Mouse (Mus musculus): Measurements from ENCODE around the gene Cers5. TPM values are rescaled to one million over a fixed set of nuclear protein-coding genes. Genes with fewer than 3 reads are reported as not detected.

The Cers5 gene
- total RNA-seq, 1 experiment from 2014 or later: 46.2 TPM

DNA sequence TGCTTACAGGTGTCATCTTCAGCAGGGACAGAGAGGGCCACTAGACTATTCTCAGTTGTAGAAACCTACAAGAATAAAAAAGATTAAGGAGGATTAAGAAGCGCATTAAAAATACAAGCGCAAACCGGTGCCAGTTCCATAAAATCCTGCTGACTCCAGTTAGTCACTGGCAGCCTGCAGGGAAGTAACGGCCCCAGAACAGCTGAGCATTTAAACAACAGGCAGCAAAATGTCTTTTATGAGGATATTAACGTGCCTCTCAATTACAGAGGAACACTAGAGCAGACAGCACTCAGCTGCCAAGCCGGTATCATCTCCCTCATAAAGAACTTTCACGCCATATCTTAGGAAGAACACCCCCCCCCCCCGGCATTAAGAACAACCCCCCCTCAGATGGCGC is 24.1 kb upstream of the Cers5 start:
- ATAC-seq (replicated peaks in 1 of 2; ENCODE audit: insufficient read depth in 1 of 2, low FRiP score in 2 of 2, low TSS enrichment in 1 of 2, low read depth in 1 of 2, poor library complexity in 2 of 2, severe bottlenecking in 2 of 2): no peak

DNA sequence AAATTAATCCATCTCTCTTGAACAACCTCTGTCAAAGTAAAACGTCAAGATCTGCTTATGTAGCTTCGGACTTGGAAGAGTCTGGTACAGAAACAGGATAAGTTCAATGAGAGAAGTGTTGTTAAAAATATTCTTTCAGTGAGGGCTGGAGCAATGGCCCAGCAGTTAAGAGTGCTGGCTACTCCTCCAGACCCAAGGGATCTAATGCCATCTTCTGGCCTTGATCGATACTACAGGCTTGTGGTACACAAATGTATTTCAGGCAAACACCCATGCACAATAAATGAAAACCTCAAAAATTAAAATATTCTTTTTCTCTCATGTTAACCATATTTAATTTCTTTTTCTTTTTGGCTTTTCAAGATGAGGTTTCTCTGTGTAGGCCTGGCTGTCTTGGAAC is 23.4 kb upstream of the Cers5 start:
- ATAC-seq (replicated peaks in 1 of 2; ENCODE audit: insufficient read depth in 1 of 2, low FRiP score in 2 of 2, low TSS enrichment in 1 of 2, low read depth in 1 of 2, poor library complexity in 2 of 2, severe bottlenecking in 2 of 2): no peak

DNA sequence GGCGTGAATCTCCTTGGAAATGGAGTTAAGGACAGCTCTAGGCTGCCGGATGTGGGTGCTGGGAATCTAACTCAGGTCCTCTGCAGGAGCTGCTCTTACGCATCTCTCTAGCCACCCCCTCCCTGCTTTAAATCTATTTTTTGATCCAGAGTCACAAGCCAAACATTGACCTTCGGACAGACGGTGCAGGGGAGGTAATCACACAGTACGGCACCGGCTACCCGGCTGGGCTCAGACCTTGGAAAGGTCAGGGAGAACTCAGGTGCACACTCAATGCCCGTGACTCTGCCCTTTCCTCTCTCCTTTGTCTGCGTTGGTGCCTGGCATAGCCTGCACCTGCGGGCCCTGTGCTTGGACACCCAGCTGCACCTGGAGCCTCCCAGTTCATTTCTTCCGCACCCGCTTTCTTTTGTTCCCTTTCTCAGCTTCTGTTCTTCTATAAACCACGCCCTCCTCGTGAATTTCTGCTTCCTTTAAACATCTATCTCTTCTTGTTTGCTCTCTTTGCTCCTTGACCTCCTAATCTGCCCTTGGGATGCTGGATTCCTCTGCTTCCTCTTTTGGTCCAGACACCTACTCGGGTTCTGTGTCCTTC is 19.6 kb upstream of the Cers5 start:
- ATAC-seq (replicated peaks in 1 of 2; ENCODE audit: insufficient read depth in 1 of 2, low FRiP score in 2 of 2, low TSS enrichment in 1 of 2, low read depth in 1 of 2, poor library complexity in 2 of 2, severe bottlenecking in 2 of 2): no peak

DNA sequence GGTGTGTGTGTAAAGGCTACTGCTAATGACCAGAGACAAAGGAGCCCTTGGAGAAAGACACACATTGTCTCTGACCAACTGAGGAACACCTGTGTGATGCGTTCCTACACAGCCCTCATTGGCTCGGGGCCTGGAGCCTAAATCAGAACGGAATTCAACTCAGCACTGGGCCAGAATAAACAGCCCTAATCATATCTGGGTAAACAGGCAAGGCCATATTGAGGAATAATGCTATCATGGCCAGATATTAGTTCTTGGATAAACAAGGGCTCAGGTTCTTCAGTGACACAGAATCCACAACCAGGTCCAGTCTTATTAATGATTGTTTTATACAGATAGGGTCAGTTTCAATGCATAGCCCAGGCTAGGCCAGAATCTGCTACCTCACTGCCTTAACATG is 18.3 kb upstream of the Cers5 start:
- no peak for ATAC-seq (replicated peaks in 1 of 2; ENCODE audit: insufficient read depth in 1 of 2, low FRiP score in 2 of 2, low TSS enrichment in 1 of 2, low read depth in 1 of 2, poor library complexity in 2 of 2, severe bottlenecking in 2 of 2)

DNA sequence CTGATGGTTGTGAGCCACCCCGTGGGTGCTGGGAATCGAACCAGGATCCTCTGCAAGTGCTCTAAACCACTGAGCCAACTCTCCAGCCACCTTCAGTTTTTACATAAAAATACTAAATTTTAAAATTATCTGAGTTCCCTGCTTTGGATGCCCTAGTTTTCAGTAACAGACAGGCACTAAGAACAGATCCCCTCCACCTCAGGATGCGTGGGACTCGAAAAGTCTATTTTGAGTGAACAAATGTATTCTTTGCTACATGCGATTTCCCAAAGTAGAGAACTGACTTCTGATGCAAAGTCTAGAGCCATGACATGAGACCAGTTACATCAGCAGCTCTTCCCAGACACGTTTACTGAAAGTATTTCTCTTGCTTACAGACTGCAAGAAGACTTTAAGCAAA is 17.8 kb upstream of the Cers5 start:
- no peak for ATAC-seq (replicated peaks in 1 of 2; ENCODE audit: insufficient read depth in 1 of 2, low FRiP score in 2 of 2, low TSS enrichment in 1 of 2, low read depth in 1 of 2, poor library complexity in 2 of 2, severe bottlenecking in 2 of 2)

DNA sequence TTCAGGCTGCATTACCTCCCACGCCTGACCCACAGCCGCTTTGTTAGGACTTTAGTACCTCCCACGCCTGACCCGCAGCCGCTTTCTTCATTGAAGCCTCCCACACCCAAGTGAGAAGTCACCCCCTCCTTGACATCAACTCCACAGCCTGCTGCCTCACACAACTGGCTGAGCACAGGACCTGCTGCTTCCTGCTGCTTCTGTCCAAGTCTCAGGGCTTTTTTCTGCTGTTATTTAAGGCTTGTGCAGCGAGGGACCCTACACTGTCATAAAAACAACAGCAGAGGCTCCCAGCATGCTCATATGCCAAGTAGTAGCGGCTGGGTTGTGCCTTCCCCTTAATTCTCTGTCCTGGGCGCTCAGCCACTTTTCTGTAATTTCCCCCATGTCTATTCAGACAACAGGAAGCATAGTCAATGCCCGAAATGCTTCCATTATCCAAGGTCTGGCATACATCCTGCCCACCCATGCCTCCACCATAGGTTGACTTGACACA is 15.0 kb upstream of the Cers5 start:
- no peak; a peak in 1 of 4 replicates for ATAC-seq (replicated peaks in 1 of 2; ENCODE audit: insufficient read depth in 1 of 2, low FRiP score in 2 of 2, low TSS enrichment in 1 of 2, low read depth in 1 of 2, poor library complexity in 2 of 2, severe bottlenecking in 2 of 2)

DNA sequence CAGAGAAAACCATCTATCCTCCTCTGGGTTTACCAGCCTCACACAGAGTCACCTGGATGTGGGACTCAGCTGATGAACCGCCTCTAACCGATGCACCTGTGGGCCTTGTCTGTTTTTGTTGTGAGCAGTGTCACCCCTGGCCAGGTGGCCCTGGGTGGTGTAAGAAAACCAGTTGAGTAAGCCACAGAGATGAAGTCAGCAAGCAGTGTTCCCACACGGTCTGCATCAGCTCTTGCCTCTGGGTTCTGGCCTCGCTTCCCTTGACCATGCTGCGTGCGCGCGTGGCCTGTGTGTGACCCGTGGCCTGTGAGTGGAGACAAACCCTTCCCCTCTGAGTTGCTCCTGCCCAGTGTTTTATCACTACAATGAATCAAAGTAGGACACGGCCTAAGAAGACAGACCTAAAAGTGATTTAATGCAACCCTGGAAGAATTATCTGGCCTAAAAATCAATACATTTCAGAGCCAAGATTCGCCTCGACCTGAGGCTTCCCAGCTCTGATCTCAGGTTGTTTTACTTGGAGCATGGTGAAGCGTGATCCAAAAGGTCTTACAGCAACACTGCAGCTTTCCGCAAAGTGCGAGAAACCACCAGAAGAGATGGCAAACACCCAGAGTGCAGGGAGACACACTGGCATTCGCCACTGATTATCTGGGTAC is 6.1 kb upstream of the Cers5 start:
- no peak for ATAC-seq (replicated peaks in 1 of 2; ENCODE audit: insufficient read depth in 1 of 2, low FRiP score in 2 of 2, low TSS enrichment in 1 of 2, low read depth in 1 of 2, poor library complexity in 2 of 2, severe bottlenecking in 2 of 2)

DNA sequence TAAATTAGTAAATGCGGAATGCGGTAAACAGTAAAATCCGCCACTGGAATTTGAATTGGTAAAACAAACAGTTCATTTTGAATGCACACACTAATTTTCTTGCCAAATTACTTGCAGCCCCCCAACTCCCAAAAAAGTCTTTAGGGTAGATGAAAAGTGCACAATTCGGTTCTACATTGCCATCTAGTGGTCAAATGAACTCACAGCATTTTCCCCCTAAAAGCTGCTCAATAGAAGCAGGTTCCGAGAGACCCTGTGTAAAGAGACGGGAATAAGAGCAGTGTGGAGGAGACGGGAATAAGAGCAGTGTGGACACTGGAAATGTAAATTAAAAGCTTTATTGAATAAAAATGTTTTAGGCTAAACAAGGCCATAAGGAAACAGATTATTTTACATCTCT is 5.5 kb upstream of the Cers5 start:
- ATAC-seq (replicated peaks in 1 of 2; ENCODE audit: insufficient read depth in 1 of 2, low FRiP score in 2 of 2, low TSS enrichment in 1 of 2, low read depth in 1 of 2, poor library complexity in 2 of 2, severe bottlenecking in 2 of 2): 0 out of 4 replicates have a peak, but pooled peaks of 1 of the 2 experiments have one; percentile 32

DNA sequence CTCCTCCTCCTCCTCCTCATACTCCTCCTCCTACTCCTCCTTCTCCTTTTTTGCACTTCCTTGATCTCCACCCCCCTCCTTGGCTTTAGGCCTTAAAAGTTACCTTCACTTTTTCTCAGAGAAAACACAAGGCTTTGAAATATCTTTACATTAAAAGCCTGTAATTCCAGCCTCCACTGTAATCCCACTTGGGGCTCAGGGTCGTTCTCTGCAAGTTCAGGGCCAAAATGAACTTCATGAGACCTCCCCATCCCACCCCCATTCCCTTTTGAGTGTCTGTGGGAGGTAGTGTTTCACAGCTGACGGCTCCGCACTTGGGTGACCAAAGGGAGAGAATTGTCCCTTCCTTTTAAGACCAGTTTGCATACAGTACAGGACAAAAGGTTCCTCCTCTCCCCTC is 240 bp upstream of the Cers5 start:
- ATAC-seq (replicated peaks in 1 of 2; ENCODE audit: insufficient read depth in 1 of 2, low FRiP score in 2 of 2, low TSS enrichment in 1 of 2, low read depth in 1 of 2, poor library complexity in 2 of 2, severe bottlenecking in 2 of 2): no peak

DNA sequence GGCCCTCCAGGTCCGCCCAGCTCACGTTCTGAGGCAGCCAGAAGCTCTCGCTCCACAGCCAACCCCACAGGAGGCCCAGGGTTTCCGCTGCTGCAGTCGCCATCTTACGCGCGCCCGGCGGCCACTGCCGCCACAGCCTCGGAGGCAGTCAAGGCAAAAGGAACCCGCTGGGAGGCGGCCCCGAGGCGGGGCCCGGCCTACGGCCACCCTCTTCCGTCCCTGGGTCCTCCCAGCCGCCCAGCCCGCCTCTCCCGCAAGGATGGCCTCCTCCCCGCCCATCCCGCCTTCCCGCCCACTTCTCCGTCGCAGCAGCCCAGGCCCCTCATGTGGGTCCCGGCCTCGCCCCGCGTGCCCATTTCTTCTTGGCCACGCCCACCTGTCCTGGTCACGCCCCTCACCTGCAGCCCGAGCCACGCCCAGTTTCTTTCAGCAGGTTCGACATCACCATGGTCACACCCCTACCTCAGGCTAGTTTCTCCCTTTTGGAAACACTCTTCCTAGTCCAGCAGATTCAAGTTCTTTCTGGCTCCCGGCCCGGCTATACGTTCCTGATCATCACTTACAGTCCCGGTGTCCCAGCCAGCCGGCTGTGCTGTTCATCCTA is 306 bp downstream of the Cers5 start:
- peak; percentile 92 to 94 for ATAC-seq (replicated peaks in 1 of 2; ENCODE audit: insufficient read depth in 1 of 2, low FRiP score in 2 of 2, low TSS enrichment in 1 of 2, low read depth in 1 of 2, poor library complexity in 2 of 2, severe bottlenecking in 2 of 2)

DNA sequence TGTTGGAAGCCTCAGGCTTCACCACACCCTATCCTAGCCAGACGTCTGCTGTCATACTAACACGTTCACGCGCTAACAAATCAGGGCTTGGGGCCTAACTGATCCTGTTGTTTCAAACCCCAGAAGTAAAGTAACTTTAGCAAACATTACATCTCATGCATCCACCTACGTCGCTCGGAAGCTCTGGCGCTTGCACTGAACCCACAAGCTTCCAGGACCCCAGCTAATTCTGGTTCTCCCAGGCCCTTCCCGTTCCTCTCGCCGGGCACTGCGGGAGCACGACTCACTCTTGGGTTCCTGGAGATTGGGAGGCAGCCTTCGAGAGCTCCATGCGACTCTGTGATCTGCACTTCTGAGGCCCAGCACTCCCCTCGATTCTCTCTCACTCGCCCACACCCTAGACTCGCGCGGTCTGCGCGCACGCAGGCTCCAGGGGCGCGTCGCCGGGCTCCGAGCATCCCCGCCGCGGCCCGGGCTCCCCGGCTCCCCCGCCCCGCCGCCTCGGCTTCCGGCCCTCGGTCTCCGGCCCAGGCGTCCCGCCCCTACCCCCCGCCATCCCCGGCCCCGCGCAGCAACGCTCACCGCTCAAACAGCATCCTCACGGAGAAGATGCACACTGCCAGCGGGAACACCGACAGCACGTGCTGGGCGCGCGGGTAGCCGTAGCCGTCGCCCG is 946 bp downstream of the Cers5 start:
- peak in 1 of 2 experiments; percentile 23; a peak in 1 of 4 replicates for ATAC-seq (replicated peaks in 1 of 2; ENCODE audit: insufficient read depth in 1 of 2, low FRiP score in 2 of 2, low TSS enrichment in 1 of 2, low read depth in 1 of 2, poor library complexity in 2 of 2, severe bottlenecking in 2 of 2)

DNA sequence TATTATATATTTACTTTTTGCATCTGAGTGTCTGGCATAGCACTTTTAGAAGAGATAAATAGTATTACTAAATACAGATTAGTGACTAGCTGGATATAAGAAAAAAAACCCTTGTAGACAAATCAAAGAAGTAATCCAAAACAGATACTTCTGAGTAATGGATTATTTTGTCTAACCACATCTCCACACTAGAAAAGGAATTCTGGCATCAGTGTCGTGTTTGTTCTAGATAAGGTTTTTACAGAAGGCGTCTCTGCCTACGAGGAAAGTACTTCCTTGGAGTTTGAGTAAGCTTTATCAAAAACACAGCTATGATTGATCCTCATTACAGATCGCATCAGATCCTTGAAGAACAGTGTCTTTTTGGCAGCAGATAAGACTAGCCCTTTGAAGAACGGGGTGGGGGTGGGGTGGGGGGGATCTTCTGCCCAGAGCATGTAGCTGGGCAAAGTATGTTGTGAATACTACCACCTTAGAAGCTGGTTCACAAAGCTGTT is 1.6 kb downstream of the Cers5 start:
- no peak for ATAC-seq (replicated peaks in 1 of 2; ENCODE audit: insufficient read depth in 1 of 2, low FRiP score in 2 of 2, low TSS enrichment in 1 of 2, low read depth in 1 of 2, poor library complexity in 2 of 2, severe bottlenecking in 2 of 2)

DNA sequence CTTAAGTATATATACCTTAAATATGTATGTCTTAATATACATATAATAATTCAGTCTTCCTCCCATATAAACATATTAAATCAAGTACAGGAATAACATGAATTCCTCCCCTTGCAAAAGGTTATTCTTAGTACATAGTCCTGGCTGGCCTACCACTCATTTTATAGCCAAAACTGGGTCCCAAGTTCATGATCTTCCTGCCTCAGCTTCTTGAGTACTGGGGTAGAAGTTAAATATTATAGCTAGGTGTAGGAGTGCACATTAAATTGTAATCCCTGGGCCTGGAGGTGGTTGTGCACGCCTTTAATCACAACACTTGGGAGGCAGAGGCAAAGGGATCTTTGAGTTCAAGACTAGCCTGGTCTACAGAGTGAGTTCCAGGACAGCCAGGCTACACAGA is 3.9 kb downstream of the Cers5 start:
- no peak for ATAC-seq (replicated peaks in 1 of 2; ENCODE audit: insufficient read depth in 1 of 2, low FRiP score in 2 of 2, low TSS enrichment in 1 of 2, low read depth in 1 of 2, poor library complexity in 2 of 2, severe bottlenecking in 2 of 2)

DNA sequence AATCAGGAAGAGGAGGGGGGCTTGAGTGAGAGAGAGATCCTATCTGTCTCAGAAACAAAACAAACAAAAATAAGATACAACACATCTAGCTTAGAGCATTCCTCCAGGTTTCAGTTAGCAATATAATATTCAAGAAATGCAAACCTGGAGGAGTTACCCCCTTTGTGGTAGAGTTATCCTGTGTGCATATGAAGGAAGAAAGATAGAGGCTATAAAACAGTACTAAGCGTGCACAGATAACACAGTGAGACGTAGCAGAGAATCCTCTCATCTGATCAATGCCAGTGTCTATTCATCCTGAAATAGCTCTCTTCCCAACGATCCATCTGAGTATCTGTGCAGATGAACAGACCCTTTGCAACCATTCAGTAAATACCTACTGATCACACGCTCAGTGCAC is 5.2 kb downstream of the Cers5 start:
- ATAC-seq (replicated peaks in 1 of 2; ENCODE audit: insufficient read depth in 1 of 2, low FRiP score in 2 of 2, low TSS enrichment in 1 of 2, low read depth in 1 of 2, poor library complexity in 2 of 2, severe bottlenecking in 2 of 2): no peak

DNA sequence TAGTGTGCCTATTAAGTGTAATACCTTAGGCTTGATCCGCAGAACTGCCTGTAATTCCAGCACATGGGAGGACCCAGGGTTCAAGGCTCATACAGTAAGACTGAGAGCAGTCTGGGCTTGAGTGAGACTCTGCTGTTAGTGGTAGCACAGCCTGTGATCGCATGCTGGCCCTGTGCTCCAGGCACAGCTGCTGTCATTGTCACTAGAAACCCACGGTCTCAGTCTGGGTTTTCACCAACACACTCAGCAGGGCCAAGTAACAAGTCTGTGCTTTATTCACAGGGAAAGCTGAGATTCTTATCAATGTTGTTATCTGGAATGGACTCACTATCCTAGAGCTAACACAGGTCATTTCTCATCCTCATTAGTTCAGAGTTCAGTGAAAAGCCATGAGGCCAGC is 18.5 kb downstream of the Cers5 start:
- no peak for ATAC-seq (replicated peaks in 1 of 2; ENCODE audit: insufficient read depth in 1 of 2, low FRiP score in 2 of 2, low TSS enrichment in 1 of 2, low read depth in 1 of 2, poor library complexity in 2 of 2, severe bottlenecking in 2 of 2)

DNA sequence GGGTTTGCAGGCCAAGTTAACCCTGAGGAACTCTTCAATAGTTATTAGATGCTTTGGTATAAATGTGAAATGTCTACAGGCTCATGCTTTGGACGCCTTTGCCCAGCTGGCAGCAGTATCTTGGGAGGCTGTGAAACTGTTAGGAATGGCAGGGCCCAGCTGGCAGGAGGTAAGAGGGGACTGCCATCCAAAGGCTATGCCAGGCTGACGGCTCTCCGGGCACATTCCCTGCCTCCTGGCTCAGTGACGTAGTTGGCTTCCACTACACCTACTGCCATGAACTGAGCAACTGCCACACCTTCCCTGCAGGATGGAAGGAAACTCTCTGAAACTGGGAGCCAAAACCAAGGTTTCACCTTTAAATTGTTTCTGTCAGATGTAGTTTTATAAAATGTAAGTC is 32.5 kb downstream of the Cers5 start:
- no peak for ATAC-seq (replicated peaks in 1 of 2; ENCODE audit: insufficient read depth in 1 of 2, low FRiP score in 2 of 2, low TSS enrichment in 1 of 2, low read depth in 1 of 2, poor library complexity in 2 of 2, severe bottlenecking in 2 of 2)

DNA sequence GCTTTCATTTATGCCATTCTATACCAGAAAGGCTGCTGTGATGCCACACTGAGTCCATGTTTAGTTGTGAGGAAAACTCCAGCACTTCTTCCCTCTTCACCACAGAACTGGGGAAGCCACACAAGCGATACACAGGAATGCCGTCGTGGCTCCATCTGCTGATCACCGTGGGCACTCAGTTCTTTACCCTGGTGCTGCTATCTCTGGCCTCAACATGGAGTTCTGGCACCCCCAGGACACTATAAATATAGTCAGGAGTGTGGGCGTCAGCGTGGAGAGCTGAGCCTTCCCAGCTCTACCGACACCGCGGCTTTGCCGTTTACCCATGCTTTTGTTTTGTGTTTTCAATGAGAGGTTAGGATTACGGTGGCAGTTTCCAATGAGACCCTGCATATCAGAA is 36.0 kb downstream of the Cers5 start:
- ATAC-seq (replicated peaks in 1 of 2; ENCODE audit: insufficient read depth in 1 of 2, low FRiP score in 2 of 2, low TSS enrichment in 1 of 2, low read depth in 1 of 2, poor library complexity in 2 of 2, severe bottlenecking in 2 of 2): no peak

DNA sequence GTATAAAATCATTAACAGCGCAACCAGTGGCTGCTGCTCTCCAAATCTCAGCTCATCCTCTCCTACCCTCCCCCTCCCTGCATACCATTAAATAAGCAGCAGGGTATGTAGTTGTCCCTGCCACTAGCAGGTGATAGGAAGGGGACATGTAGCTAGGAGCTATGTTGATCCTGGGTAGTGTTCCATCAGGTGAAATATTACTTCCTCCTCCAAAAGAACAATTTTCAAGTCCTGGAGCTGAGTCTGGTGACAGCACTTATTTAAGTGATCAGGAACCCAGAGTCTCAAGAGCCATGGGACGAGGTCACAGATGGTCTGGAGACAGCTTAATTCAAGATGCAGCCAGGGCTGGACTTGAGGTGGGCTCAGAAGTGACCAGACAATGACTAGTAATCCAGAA is 37.1 kb downstream of the Cers5 start:
- ATAC-seq (replicated peaks in 1 of 2; ENCODE audit: insufficient read depth in 1 of 2, low FRiP score in 2 of 2, low TSS enrichment in 1 of 2, low read depth in 1 of 2, poor library complexity in 2 of 2, severe bottlenecking in 2 of 2): no peak
